Mouse (Mus musculus) lung, adult 2 months (tissue): ENCODE measurements around the gene Wfdc1.

Source experiments
- CTCF ChIP-seq: fragments of 200-500 bp; IDR thresholded peaks from 2 replicates; pipeline ENCODE4 v1.5.1; 2011; ENCODE audit warnings: mild to moderate bottlenecking, low read length, control low read depth; ENCODE audit not compliant: insufficient read depth
- POLR2A ChIP-seq: fragments of 200-500 bp; IDR thresholded peaks from 2 replicates; pipeline ENCODE4 v1.6.1; 2011; ENCODE audit warnings: low read depth, mild to moderate bottlenecking, control low read depth, low read length, borderline replicate concordance; ENCODE audit errors: extremely low read depth

DNA sequence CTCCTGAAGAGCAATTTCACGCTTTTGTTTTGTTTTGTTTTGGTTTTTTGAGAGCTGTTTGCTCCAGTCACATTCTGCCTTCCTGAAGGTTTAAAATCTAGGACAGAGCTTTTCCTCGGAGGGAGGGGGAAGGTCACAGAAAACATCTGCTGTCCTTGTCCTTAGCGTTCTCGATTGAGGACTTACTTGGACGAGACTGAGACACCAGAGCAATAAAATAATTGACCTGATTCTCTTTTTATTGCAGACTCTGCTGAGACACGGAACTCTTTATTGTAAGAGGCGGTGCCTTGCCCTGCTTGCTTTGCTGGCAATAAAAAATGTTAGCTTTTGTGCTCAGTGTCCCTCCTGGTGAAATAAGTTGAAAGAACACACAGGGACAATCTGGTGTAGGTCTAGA is 26.4 kb upstream of the Wfdc1 start:
- TF ChIP-seq CTCF (no peak), POLR2A (no peak)
